Mouse (Mus musculus) limb, embryonic 11.5 days (tissue): Measurements from ENCODE around the gene Fam181a. TPM values are rescaled to one million over a fixed set of nuclear protein-coding genes. Genes with fewer than 3 reads are reported as not detected.

Source experiments
- polyA plus RNA-seq: library from polyadenylated mRNA; unstranded; fragments of >200 nt; fragmentation: Nextera tagmentation; extraction: Ambion mirVana; gene quantifications from 2 replicates; pipeline ENCODE4 v1.2.1, GENCODE M21; 2014

The Fam181a gene
- polyA plus RNA-seq, 1 experiment from 2014 or later = not detected

Other genes with a start within 250 kb of the Fam181a start
- 0.16 TPM in 1 of 2 replicates, not detected in the other for gene Prima1, start 68.8 kb upstream of the Fam181a start, polyA plus RNA-seq
- 0.87 and 1.4 TPM in 2 replicates for gene Asb2, start 45.0 kb downstream of the Fam181a start, polyA plus RNA-seq
- gene Otub2, start 77.7 kb downstream of the Fam181a start, polyA plus RNA-seq = 11.2 and 11.3 TPM in 2 replicates
- gene 9330161L09Rik, start 96.8 kb downstream of the Fam181a start, polyA plus RNA-seq = 0.58 and 1.0 TPM in 2 replicates
- 102 and 105 TPM in 2 replicates for gene Ddx24, start 114.9 kb downstream of the Fam181a start, polyA plus RNA-seq
- 0.70 and 1.2 TPM in 2 replicates for gene Ifi27, start 123.2 kb downstream of the Fam181a start, polyA plus RNA-seq
- gene Ifi27l2a, start 132.7 kb downstream of the Fam181a start, polyA plus RNA-seq = 0.37 and 0.47 TPM in 2 replicates
- gene Ifi27l2b, start 146.2 kb downstream of the Fam181a start, polyA plus RNA-seq = not detected in 2 replicates
- gene Ppp4r4, start 221.3 kb downstream of the Fam181a start, polyA plus RNA-seq = 2.1 and 2.2 TPM in 2 replicates